Mouse (Mus musculus) CH12.LX (cell line): Measurements from ENCODE around the gene Slit2. TPM values are rescaled to one million over a fixed set of nuclear protein-coding genes. Genes with fewer than 3 reads are reported as not detected.

Experiments used
- DNase-seq: peaks from one replicate; pipeline ENCODE4 v3.0.0-alpha.2; 2013; ENCODE audit errors: extremely low read depth
- H3K27ac ChIP-seq: 2 replicates; pipeline ENCODE4 v1.5.1; 2012; ENCODE audit warnings: low read depth, mild to moderate bottlenecking, control low read depth, moderate library complexity; ENCODE audit not compliant: insufficient read depth
- H3K27me3 ChIP-seq: replicated peaks from 2 replicates; pipeline ENCODE3; 2012; ENCODE audit warnings: inconsistent platforms
- H3K36me3 ChIP-seq, 2 experiments: replicated peaks in 1 of 2; 2 replicates each; pipeline versions ENCODE3 to v1.6.1; 2012; ENCODE audit warnings: inconsistent platforms in 1 of 2, low read length in 1 of 2, mild to moderate bottlenecking in 1 of 2, mixed read lengths in 1 of 2, moderate library complexity in 1 of 2; ENCODE audit not compliant: control insufficient read depth in 1 of 2, insufficient read depth in 1 of 2
- H3K4me1 ChIP-seq, 2 experiments: 2 replicates each; pipeline ENCODE4 v1.6.1; 2012; ENCODE audit warnings: inconsistent platforms in 1 of 2, moderate library complexity in 1 of 2; ENCODE audit not compliant: insufficient read depth in 2 of 2, control insufficient read depth in 1 of 2
- H3K4me2 ChIP-seq: 2 replicates; pipeline ENCODE4 v1.6.1; 2012; ENCODE audit warnings: low read depth, mild to moderate bottlenecking, control low read depth; ENCODE audit not compliant: poor library complexity, insufficient read depth, severe bottlenecking
- H3K4me3 ChIP-seq, 3 experiments: fragments of 150-350 bp in 1 of 3; sonication (generic) in 1 of 3; replicated peaks in 1 of 3; 2 replicates each; pipeline versions ENCODE3 to v1.5.1; 2011 to 2012; ENCODE audit warnings: low read depth in 2 of 3, low read length in 2 of 3, mild to moderate bottlenecking in 2 of 3, moderate library complexity in 2 of 3, control low read depth in 1 of 3, improper control_type of control experiment in 1 of 3, inconsistent platforms in 1 of 3, mixed read lengths in 1 of 3; ENCODE audit not compliant: poor library complexity in 1 of 3
- H3K79me2 ChIP-seq: replicated peaks from 2 replicates; pipeline ENCODE4 v1.6.1; 2012; ENCODE audit warnings: mild to moderate bottlenecking, moderate library complexity; ENCODE audit not compliant: control insufficient read depth, poor library complexity, insufficient read depth, severe bottlenecking; ENCODE audit errors: extremely low read depth
- H3K9ac ChIP-seq: 2 replicates; pipeline ENCODE4 v1.6.1; 2012; ENCODE audit warnings: low read depth, mild to moderate bottlenecking, control low read depth, moderate library complexity; ENCODE audit not compliant: insufficient read depth
- H3K9me3 ChIP-seq: replicated peaks from 2 replicates; pipeline ENCODE3; 2012; ENCODE audit warnings: low read length, inconsistent platforms, mixed read lengths
- BHLHE40 ChIP-seq: IDR thresholded peaks from 2 replicates; pipeline ENCODE4 v1.6.1; 2011; ENCODE audit warnings: mild to moderate bottlenecking, low read depth, low read length, improper control_type of control experiment
- CHD1 ChIP-seq: IDR thresholded peaks from 2 replicates; pipeline ENCODE4 v1.6.1; 2012; ENCODE audit warnings: low read depth, low read length, improper control_type of control experiment, inconsistent platforms
- CHD2 ChIP-seq: IDR thresholded peaks from 2 replicates; pipeline ENCODE4 v1.6.1; 2011; ENCODE audit warnings: low read length, improper control_type of control experiment
- CTCF ChIP-seq, 2 experiments: IDR thresholded peaks in 1 of 2; conservative IDR thresholded peaks in 1 of 2; 2 replicates each; pipeline ENCODE4 v1.5.1; 2011 to 2012; ENCODE audit warnings: low read depth in 2 of 2, low read length in 2 of 2, improper control_type of control experiment in 1 of 2, inconsistent platforms in 1 of 2, mild to moderate bottlenecking in 1 of 2, moderate library complexity in 1 of 2
- ETS1 ChIP-seq: conservative IDR thresholded peaks from 2 replicates; pipeline ENCODE4 v1.6.1; 2012; ENCODE audit warnings: low read depth, mild to moderate bottlenecking, inconsistent platforms, low read length, improper control_type of control experiment, moderate library complexity
- GABPA ChIP-seq: IDR thresholded peaks from 2 replicates; pipeline ENCODE4 v1.6.1; 2012; ENCODE audit warnings: low read depth, low read length, improper control_type of control experiment, inconsistent platforms; ENCODE audit not compliant: insufficient replicate concordance
- HCFC1 ChIP-seq: IDR thresholded peaks from 2 replicates; pipeline ENCODE4 v1.6.1; 2012; ENCODE audit warnings: low read depth, mild to moderate bottlenecking, inconsistent platforms, low read length, improper control_type of control experiment
- JUN ChIP-seq: IDR thresholded peaks from 2 replicates; pipeline ENCODE4 v1.6.1; 2011; ENCODE audit warnings: low read depth, mild to moderate bottlenecking, low read length, improper control_type of control experiment, moderate library complexity; ENCODE audit not compliant: insufficient read depth
- MAFK ChIP-seq: IDR thresholded peaks from 2 replicates; pipeline ENCODE4 v1.6.1; 2011; ENCODE audit warnings: low read length, improper control_type of control experiment; ENCODE audit not compliant: insufficient replicate concordance
- MAX ChIP-seq: IDR thresholded peaks from 2 replicates; pipeline ENCODE4 v1.6.1; 2011; ENCODE audit warnings: low read length, improper control_type of control experiment
- MEF2A ChIP-seq: IDR thresholded peaks from 2 replicates; pipeline ENCODE4 v1.6.1; 2014; ENCODE audit warnings: low read depth, mild to moderate bottlenecking, inconsistent platforms, low read length, improper control_type of control experiment, borderline replicate concordance
- MXI1 ChIP-seq: IDR thresholded peaks from 2 replicates; pipeline ENCODE4 v1.6.1; 2011; ENCODE audit warnings: mild to moderate bottlenecking, low read depth, low read length, improper control_type of control experiment
- MYC ChIP-seq: IDR thresholded peaks from 2 replicates; pipeline ENCODE4 v1.6.1; 2011; ENCODE audit warnings: low read depth, mild to moderate bottlenecking, improper control_type of control experiment, low read length
- PAX5 ChIP-seq: IDR thresholded peaks from 2 replicates; pipeline ENCODE4 v1.6.1; 2012; ENCODE audit warnings: low read length, inconsistent platforms, mixed read lengths
- RAD21 ChIP-seq: IDR thresholded peaks from 2 replicates; pipeline ENCODE4 v1.6.1; 2011; ENCODE audit warnings: low read depth, mild to moderate bottlenecking, low read length, improper control_type of control experiment, moderate library complexity
- RCOR1 ChIP-seq: conservative IDR thresholded peaks from 2 replicates; pipeline ENCODE4 v1.6.1; 2012; ENCODE audit warnings: low read depth, mild to moderate bottlenecking, inconsistent platforms, low read length, improper control_type of control experiment
- UBTF ChIP-seq: IDR thresholded peaks from 2 replicates; pipeline ENCODE4 v1.6.1; 2012; ENCODE audit warnings: low read depth, mild to moderate bottlenecking, inconsistent platforms, low read length, improper control_type of control experiment, moderate library complexity
- ZKSCAN1 ChIP-seq: IDR thresholded peaks from 2 replicates; pipeline ENCODE4 v1.6.1; 2012; ENCODE audit warnings: low read depth, inconsistent platforms, low read length, improper control_type of control experiment, borderline replicate concordance
- ZMIZ1 ChIP-seq: IDR thresholded peaks from 2 replicates; pipeline ENCODE4 v1.6.1; 2012; ENCODE audit warnings: low read depth, mild to moderate bottlenecking, inconsistent platforms, low read length, improper control_type of control experiment
- dilution Hi-C: fragments of 300-500 bp; cut with MboI; formaldehyde crosslinking; loops from 2 replicates; pipeline ENCODE4 v1.14.3; 2020; ENCODE audit warnings: low sequenced_read_pairs; ENCODE audit not compliant: extremely low pct_unique_long_range_greater_than_20kb, extremely low pct_ligation_motif_present
- in situ Hi-C: fragments of 300-500 bp; cut with MboI; formaldehyde crosslinking; loops from 3 replicates; pipeline ENCODE4 v1.14.3; 2019; ENCODE audit warnings: low sequenced_read_pairs, low pct_ligation_motif_present, low pct_unique_long_range_greater_than_20kb, mixed read lengths
- polyA plus RNA-seq: library from polyadenylated mRNA; unstranded; fragments of >175 nt; gene quantifications from 2 replicates; pipeline ENCODE4 v1.2.1, GENCODE M21; 2012; ENCODE audit warnings: low read depth; ENCODE audit not compliant: insufficient read length
- total RNA-seq, 2 experiments: library from RNA; depleted of rRNA; stranded (reverse); fragments of 300-350 nt in 1 of 2; fragments of >200 nt in 1 of 2; gene quantifications; 2 replicates each; pipeline ENCODE4 v1.2.3; 2012 to 2014

The Slit2 gene
- total and polyA plus RNA-seq, 3 experiments: 0.04 to 0.20 (median 0.17) TPM

GRCm38 (mm10) chr5:48326221-48326620, 343.3 kb downstream of the Slit2 start:
- Histone ChIP-seq H3K9me3 (no peaks in the 10 kb centered on the region), H3K27me3 (no peaks in the 10 kb centered on the region)
- TF ChIP-seq RCOR1 (no peak), CHD1 (no peak), MXI1 (no peak), MYC (no peak), GABPA (no peak)
- TF ChIP-seq, all 38 proteins: peak for 0
- Histone ChIP-seq H3K4me2 (no peak overlapping the region), H3K36me3 (no peaks in the 10 kb centered on the region), H3K4me1 (peaks cover 0 to 5% of the 10 kb centered on the region in 2 experiments; a peak in 2 of 4 replicates), H3K79me2 (no peaks in the 10 kb centered on the region), H3K4me3 (no peak overlapping the region), H3K27ac (no peak overlapping the region), H3K9ac (no peak overlapping the region)
- dilution Hi-C loops: no loop called here
- in situ Hi-C loops: no loop called here
- no peak for DNase-seq

- Histone ChIP-seq H3K9me3 (no peaks in the 10 kb centered on the region), H3K9ac (no peak within 1 kb of the TSS), H3K4me2 (no peak within 1 kb of the TSS), H3K36me3 (no peaks in the 10 kb centered on the region), H3K4me1 (peaks cover 0 to 10% of the 10 kb centered on the region in 2 experiments; a peak in 2 of 4 replicates), H3K4me3 (no peak within 1 kb of the TSS), H3K79me2 (no peaks in the 10 kb centered on the region), H3K27me3 (no peaks in the 10 kb centered on the region), H3K27ac (no peak within 1 kb of the TSS)
- no peak for TF ChIP-seq CTCF (conservative IDR thresholded peaks at IDR 0.05 in 1 of 2, IDR thresholded peaks at IDR 0.05 in 1 of 2; ENCODE audit: low read depth in 2 of 2, low read length in 2 of 2)
- no peak for DNase-seq
- dilution Hi-C loops (no loop called here), in situ Hi-C loops (no loop called here)
These were observed 344.7 kb downstream of the Slit2 start, which contains the start of gene 5730480H06Rik for GRCm38 (mm10) chr5:48327652-48328051. Gene 5730480H06Rik (plus strand): TSS chr5:48327952.

- peaks cover 2 to 10% of the 10 kb centered on the region in 2 experiments; a peak in 3 of 4 replicates for H3K4me1 ChIP-seq
- H3K79me2 ChIP-seq: no peaks in the 10 kb centered on the region
- H3K4me2 ChIP-seq: no peak overlapping the region
- H3K9ac ChIP-seq: no peak overlapping the region
- no peak overlapping the region for H3K27ac ChIP-seq
- in situ Hi-C loops: no loop called here
- no peaks in the 10 kb centered on the region for H3K36me3 ChIP-seq
- H3K9me3 ChIP-seq: no peaks in the 10 kb centered on the region
- H3K4me3 ChIP-seq: no peak overlapping the region
- TF ChIP-seq ETS1 (no peak), MAX (no peak), ZMIZ1 (no peak), MEF2A (no peak), MXI1 (no peak), CHD2 (no peak), HCFC1 (no peak), RCOR1 (no peak), RAD21 (no peak), BHLHE40 (no peak), UBTF (no peak), JUN (no peak), MAFK (no peak), ZKSCAN1 (no peak), PAX5 (no peak)
- no peak for DNase-seq
- dilution Hi-C loops: no loop called here
- no peaks in the 10 kb centered on the region for H3K27me3 ChIP-seq
These were observed 346.8 kb downstream of the Slit2 start for GRCm38 (mm10) chr5:48329751-48330150.
